Mouse (Mus musculus) embryonic fibroblast, embryonic 13.5 days (primary cell): ENCODE results near the gene Gm49380.

Source experiments
- CTCF ChIP-seq: IDR thresholded peaks from 2 replicates; pipeline ENCODE4 v1.5.1; 2011; ENCODE audit warnings: mild to moderate bottlenecking, control low read depth, low read length, moderate library complexity, borderline replicate concordance; ENCODE audit not compliant: insufficient read depth
- POLR2A ChIP-seq: IDR thresholded peaks from 2 replicates; pipeline ENCODE4 v1.6.1; 2011; ENCODE audit warnings: low read depth, mild to moderate bottlenecking, control low read depth, low read length, moderate library complexity

- TF ChIP-seq CTCF (no peak), POLR2A (no peak)
Measured at GRCm38 (mm10) chr9:44045158-44045883, 68.0 kb downstream of the Gm49380 start.
